Mouse (Mus musculus): ENCODE data around the gene Ccdc13.

GRCm38 (mm10) chr9:121776511-121776910 lies 62.8 kb downstream of the Ccdc13 start:
- no peak for TF ChIP-seq POLR2A (IDR thresholded peaks at IDR 0.05; ENCODE audit: control insufficient read depth, extremely low read depth, insufficient read depth, low read length, poor library complexity)
- no peak for TF ChIP-seq CTCF (IDR thresholded peaks at IDR 0.05; ENCODE audit: borderline replicate concordance, control insufficient read depth, extremely low read depth, insufficient read depth, low read length, poor library complexity)

All from thymus, adult 2 months (tissue).